Mouse (Mus musculus) ES-E14 (cell line): Measurements from ENCODE around the gene Dcps. TPM values are rescaled to one million over a fixed set of nuclear protein-coding genes. Genes with fewer than 3 reads are reported as not detected.

ENCODE experiments used
- DNase-seq: peaks from one replicate; pipeline ENCODE4 v3.0.0-alpha.2; 2013; ENCODE audit warnings: low read depth, low spot score
- H3K27ac ChIP-seq: 2 replicates; pipeline ENCODE4 v1.5.1; 2012; ENCODE audit warnings: low read depth, mild to moderate bottlenecking, low read length, moderate library complexity, mixed read lengths; ENCODE audit not compliant: poor library complexity, insufficient read depth, severe bottlenecking
- H3K36me3 ChIP-seq: 2 replicates; pipeline ENCODE4 v1.6.1; 2012; ENCODE audit warnings: mild to moderate bottlenecking, low read length, moderate library complexity, mixed read lengths; ENCODE audit not compliant: control insufficient read depth, poor library complexity, insufficient read depth, severe bottlenecking
- H3K4me1 ChIP-seq, 2 experiments: fragments of 150-350 bp in 1 of 2; sonication (generic) in 1 of 2; 2 replicates each; pipeline ENCODE4 v1.6.1; 2012; ENCODE audit warnings: low read length in 2 of 2, mild to moderate bottlenecking in 1 of 2, mixed read lengths in 1 of 2; ENCODE audit not compliant: control insufficient read depth in 2 of 2, insufficient read depth in 2 of 2, poor library complexity in 1 of 2
- H3K4me3 ChIP-seq, 2 experiments: fragments of 150-350 bp in 1 of 2; sonication (generic) in 1 of 2; 2 replicates each; pipeline ENCODE4 v1.5.1; 2012; ENCODE audit warnings: low read length in 2 of 2, low read depth in 1 of 2, mild to moderate bottlenecking in 1 of 2, mixed read lengths in 1 of 2; ENCODE audit not compliant: insufficient read depth in 1 of 2, poor library complexity in 1 of 2, severe bottlenecking in 1 of 2
- H3K9ac ChIP-seq: 2 replicates; pipeline ENCODE4 v1.6.1; 2012; ENCODE audit warnings: low read depth, mild to moderate bottlenecking, low read length, mixed read lengths; ENCODE audit not compliant: poor library complexity, insufficient read depth, severe bottlenecking
- H3K9me3 ChIP-seq: fragments of 150-350 bp; sonication (generic); 2 replicates; pipeline ENCODE4 v1.6.1; 2012; ENCODE audit warnings: low read depth, mild to moderate bottlenecking, low read length; ENCODE audit not compliant: control insufficient read depth, insufficient read depth
- CHD2 ChIP-seq: IDR thresholded peaks from 2 replicates; pipeline ENCODE4 v1.6.1; 2014; ENCODE audit warnings: mild to moderate bottlenecking, low read depth, low read length, inconsistent platforms
- HCFC1 ChIP-seq: IDR thresholded peaks from 2 replicates; pipeline ENCODE4 v1.6.1; 2012; ENCODE audit warnings: low read length, inconsistent platforms, borderline replicate concordance; ENCODE audit not compliant: insufficient read depth
- MAFK ChIP-seq: IDR thresholded peaks from 2 replicates; pipeline ENCODE4 v1.6.1; 2014; ENCODE audit warnings: mild to moderate bottlenecking, low read depth, low read length, inconsistent platforms; ENCODE audit not compliant: insufficient read depth
- ZC3H11A ChIP-seq: IDR thresholded peaks from 2 replicates; pipeline ENCODE4 v1.6.1; 2012; ENCODE audit warnings: low read depth, mild to moderate bottlenecking, inconsistent platforms, low read length, borderline replicate concordance
- ZNF384 ChIP-seq: IDR thresholded peaks from 2 replicates; pipeline ENCODE4 v1.6.1; 2012; ENCODE audit warnings: low read depth, low read length, inconsistent platforms
- in situ Hi-C, 2 experiments: fragments of 600-800 bp; cut with MboI; formaldehyde crosslinking; loops; one replicate each; pipeline ENCODE4 v1.15.1; 2025; ENCODE audit warnings: low sequenced_read_pairs in 2 of 2, inconsistent platforms in 1 of 2; ENCODE audit not compliant: unreplicated experiment in 2 of 2
- total RNA-seq: library from RNA; depleted of rRNA; stranded (reverse); fragments of 300-350 nt; gene quantifications from 2 replicates; pipeline ENCODE4 v1.2.3, GENCODE M21; 2012

Gene Dcps
- total RNA-seq, 1 experiment = 42.9 TPM

DNA sequence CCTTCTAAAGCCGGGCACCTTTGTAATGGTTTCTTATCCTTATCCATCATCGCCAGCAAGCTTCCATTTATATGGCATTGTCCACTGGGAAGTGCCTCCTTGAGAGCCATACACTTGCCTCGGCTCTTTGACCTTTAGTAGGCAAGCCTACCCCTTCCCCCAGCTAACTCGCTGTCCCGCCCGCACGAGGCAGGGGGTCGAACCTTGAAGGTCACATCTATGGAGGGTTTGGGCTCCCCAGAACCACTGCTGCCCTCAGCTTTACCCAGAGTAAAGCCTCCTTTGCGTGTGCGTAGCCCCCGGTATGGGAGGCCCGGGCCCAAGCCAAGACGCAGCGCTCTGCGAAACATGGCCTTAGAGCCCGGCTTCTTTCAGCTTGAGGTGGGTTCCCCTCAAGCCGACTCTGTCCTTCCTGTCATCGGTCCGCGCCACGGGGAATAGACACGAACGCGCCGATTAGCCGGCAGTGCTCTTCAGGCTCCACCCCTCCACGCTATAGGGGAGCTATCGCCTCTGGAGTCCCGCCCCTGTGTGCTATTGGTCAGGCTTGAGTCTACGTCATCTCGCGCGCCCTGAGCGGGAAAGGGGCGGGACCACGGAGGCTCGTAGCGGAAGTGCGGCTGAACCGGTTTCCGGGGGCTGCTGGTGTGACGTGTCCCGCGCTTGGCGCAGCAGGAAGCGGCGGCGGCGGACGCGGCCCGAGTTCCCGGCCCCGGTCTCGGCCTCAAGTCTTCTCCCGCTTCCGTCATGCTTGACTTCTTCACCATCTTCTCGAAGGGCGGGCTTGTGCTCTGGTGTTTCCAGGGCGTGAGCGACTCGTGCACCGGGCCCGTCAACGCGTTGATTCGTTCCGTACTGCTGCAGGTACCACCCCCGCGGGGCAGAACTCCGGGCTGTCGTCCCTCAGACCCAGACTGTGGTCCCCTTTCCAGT lies 34.9 kb upstream of the Dcps start, which contains the start of gene Foxred1:
Gene Foxred1, minus strand, starts transcription at position 514 of the 933 bp plus-strand sequence.
- peak; percentile 98 for DNase-seq

GRCm38 (mm10) chr9:35204421-35204820 lies 28.6 kb upstream of the Dcps start:
- peaks cover 29% of the 10 kb centered on the region for H3K36me3 ChIP-seq
- no peak overlapping the region for H3K9ac ChIP-seq
- in situ Hi-C loops = no loop called here
- no peak overlapping the region for H3K27ac ChIP-seq
- DNase-seq = no peak
- TF ChIP-seq CHD2 (no peak), HCFC1 (no peak), MAFK (no peak), ZNF384 (no peak)
- H3K4me1 ChIP-seq = peaks cover 2 to 4% of the 10 kb centered on the region in 2 experiments; a peak in 2 of 4 replicates
- no peak overlapping the region for H3K4me3 ChIP-seq
- H3K9me3 ChIP-seq = no peaks in the 10 kb centered on the region

More for the DNA sequence above, 34.9 kb upstream of the Dcps start, which contains the start of gene Foxred1:
- peak within 1 kb of the TSS; percentile 83 for H3K27ac ChIP-seq
- in situ Hi-C loops = no loop called here
- H3K9me3 ChIP-seq = no peaks in the 10 kb centered on the region
- H3K4me3 ChIP-seq = peak within 1 kb of the TSS; percentile 88 to 90
- TF ChIP-seq ZNF384 = no peak
- TF ChIP-seq CHD2 = peak; percentile 82; the same call in 1 of the 2 replicates
- peak; percentile 78 for TF ChIP-seq HCFC1
- H3K4me1 ChIP-seq = peaks cover 4 to 9% of the 10 kb centered on the region in 2 experiments; a peak in 2 of 4 replicates
- peaks cover 43% of the 10 kb centered on the region for H3K36me3 ChIP-seq
- H3K9ac ChIP-seq = peak within 1 kb of the TSS; percentile 95

DNA sequence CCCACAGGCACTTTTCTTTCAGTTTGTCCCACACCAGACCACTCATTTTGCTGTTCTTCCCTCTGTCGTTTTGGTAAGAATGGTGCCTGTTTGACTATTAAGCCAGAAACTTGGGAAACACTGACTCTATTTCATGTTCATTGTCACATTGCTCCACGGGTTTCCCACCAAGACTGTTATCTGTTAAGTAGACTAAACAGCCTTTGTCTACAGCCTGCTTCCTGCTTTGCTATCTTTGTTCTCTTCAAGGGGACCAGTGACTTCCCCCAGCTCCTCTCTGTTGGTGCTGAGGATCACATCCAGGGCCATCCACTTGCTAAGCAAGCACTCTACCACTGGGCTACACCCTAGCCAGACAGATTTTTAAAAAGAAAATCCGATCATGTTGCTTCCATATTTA lies 27.7 kb upstream of the Dcps start:
- in situ Hi-C loops = no loop called here
- TF ChIP-seq CHD2 = no peak
- TF ChIP-seq HCFC1 = no peak
- TF ChIP-seq MAFK = no peak
- no peak for TF ChIP-seq ZC3H11A
- no peak for TF ChIP-seq ZNF384

DNA sequence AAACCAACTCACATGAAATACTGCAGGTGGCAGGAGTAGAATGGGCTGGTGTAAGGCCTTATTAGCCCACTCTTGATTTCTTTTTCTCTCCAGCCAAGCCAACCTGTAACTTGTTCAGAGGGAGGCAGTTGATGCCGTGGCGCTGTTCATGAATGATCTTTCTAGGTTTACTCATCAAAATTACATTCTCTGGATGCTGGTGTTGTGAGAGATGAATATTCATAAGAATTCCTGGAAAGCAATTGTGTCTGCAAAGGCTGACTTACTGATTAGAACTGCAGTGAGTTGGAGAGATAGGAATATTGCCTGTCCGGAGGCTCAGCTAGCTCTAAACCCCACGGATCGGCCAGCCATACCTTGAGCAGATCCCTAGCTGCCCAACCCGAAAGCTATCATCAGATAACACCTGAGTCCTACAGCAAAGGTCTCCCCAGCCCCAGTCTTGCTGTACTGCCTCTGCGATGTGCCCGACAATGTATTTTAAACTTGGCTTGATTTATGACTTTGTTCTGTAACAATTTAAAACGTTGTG lies 24.7 kb upstream of the Dcps start:
- H3K4me3 ChIP-seq = no peak overlapping the region
- TF ChIP-seq MAFK (no peak), ZNF384 (no peak), HCFC1 (no peak), CHD2 (no peak)
- in situ Hi-C loops = no loop called here
- H3K4me1 ChIP-seq = peaks cover 2 to 4% of the 10 kb centered on the region in 2 experiments; a peak in 2 of 4 replicates
- peaks cover 10% of the 10 kb centered on the region for H3K36me3 ChIP-seq
- no peak overlapping the region for H3K9ac ChIP-seq
- no peak overlapping the region for H3K27ac ChIP-seq
- no peak for DNase-seq
- H3K9me3 ChIP-seq = no peaks in the 10 kb centered on the region

More for the DNA sequence above, 27.7 kb upstream of the Dcps start:
- Histone ChIP-seq H3K4me3 (no peak overlapping the region), H3K27ac (no peak overlapping the region), H3K36me3 (peaks cover 23% of the 10 kb centered on the region), H3K9ac (no peak overlapping the region), H3K4me1 (peaks cover 2 to 4% of the 10 kb centered on the region in 2 experiments; a peak in 2 of 4 replicates), H3K9me3 (no peaks in the 10 kb centered on the region)
- no peak for DNase-seq
